Mouse (Mus musculus): Measurements from ENCODE around the gene Ggta1.

DNA sequence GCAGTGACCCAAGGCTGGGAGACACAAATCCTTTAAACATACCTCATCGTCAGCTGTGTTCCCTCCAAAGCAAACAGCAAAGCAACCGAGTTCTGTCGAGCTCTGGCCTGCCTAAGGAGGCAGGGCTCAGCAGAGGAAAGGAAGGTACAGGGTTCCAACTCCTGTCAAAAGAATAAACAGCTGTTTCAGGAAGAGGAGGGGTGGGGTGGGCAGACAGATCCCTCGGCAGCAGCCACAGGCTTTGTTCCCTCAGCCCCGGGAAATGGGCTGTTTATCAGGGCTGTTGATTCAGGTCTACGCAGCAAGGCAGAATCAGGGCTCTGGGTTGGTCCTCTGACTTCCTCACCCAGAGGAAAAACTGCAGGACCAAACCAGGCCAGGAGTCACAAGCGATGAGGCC, 30.6 kb downstream of the Ggta1 start:
- no peak for TF ChIP-seq CTCF (IDR thresholded peaks at IDR 0.05; ENCODE audit: borderline replicate concordance, extremely low read depth, insufficient read depth, insufficient read length)
- TF ChIP-seq POLR2A (IDR thresholded peaks at IDR 0.05; ENCODE audit: borderline replicate concordance, extremely low read depth, insufficient read depth, insufficient read length, poor library complexity, severe bottlenecking): no peak

Measured in brain, embryonic 14.5 days (tissue).